Mouse (Mus musculus): ENCODE data around the gene Acta1.

- TF ChIP-seq MAFK (IDR thresholded peaks at IDR 0.05; ENCODE audit: insufficient read depth, low read depth, low read length): no peak
- no peak for TF ChIP-seq ZC3H11A (IDR thresholded peaks at IDR 0.05; ENCODE audit: borderline replicate concordance, low read depth, low read length)
- no peak for TF ChIP-seq HCFC1 (IDR thresholded peaks at IDR 0.05; ENCODE audit: borderline replicate concordance, insufficient read depth, low read length)
Measured at GRCm38 (mm10) chr8:123898576-123898975, 4.0 kb upstream of the Acta1 start.
